In the genomic region with DNA sequence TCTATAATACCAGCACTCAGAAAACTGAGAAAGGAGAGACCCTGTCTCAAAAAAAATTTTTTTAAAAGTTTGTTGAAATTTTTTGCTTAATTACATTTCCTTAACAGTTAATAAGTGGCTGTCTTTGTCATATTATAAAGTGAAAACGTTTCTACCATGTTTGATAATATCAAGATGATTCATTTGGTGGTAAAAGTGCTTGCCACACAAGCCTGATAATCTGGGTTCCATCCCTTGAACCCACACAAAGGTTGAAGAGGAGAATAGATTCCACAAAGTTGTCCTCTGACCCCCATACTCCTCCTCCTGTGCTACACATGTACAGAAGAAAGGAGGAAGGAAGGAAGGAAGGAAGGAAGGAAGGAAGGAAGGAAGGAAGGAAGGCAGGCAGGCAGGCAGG, we compare ENCODE assay signal across 21 mouse cellular contexts. TPM values are rescaled to one million over a fixed set of nuclear protein-coding genes. Genes with fewer than 3 reads are reported as not detected.
A peak's percentile ranks its signal among the peaks of the same experiment; 100 is the strongest.
DNase-seq lines count a peak whose midpoint lies in the region; ATAC-seq and TF ChIP-seq lines count a peak whose summit lies in the region.
"Had no signal": no experiment of that assay in that cellular context is flagged by ENCODE, and none has a peak within 500 bp of the region (broad histone marks: within the 10 kb centered on the region; RNA-seq: fewer than 3 reads in every experiment).

No protein-coding gene starts in this region.

- H3K4me2 ChIP-seq in hindbrain, embryonic 11.5 days (replicated peaks; ENCODE audit: low read depth, low read length) = no peak overlapping the region

- H3K27me3 ChIP-seq in MEL (ENCODE audit: control insufficient read depth in 1 of 2, insufficient read depth in 2 of 2, low read length in 2 of 2) = no peaks in the 10 kb centered on the region
- no peaks in the 10 kb centered on the region for H3K27me3 ChIP-seq in hindbrain, embryonic 11.5 days (ENCODE audit: control insufficient read depth, insufficient read depth, low read length)
- H3K27me3 ChIP-seq: CH12.LX, Patski had no signal

- no peak overlapping the region for H3K27ac ChIP-seq in MEL (ENCODE audit: control insufficient read depth, low read depth, low read length)
- H3K27ac ChIP-seq in hindbrain, embryonic 11.5 days (ENCODE audit: low read depth, low read length) = no peak overlapping the region

- peaks cover 8 to 11% of the 10 kb centered on the region in 2 experiments for H3K4me1 ChIP-seq in MEL (ENCODE audit: control insufficient read depth in 1 of 2, insufficient read depth in 2 of 2, low read length in 2 of 2)
- H3K4me1 ChIP-seq in hindbrain, embryonic 11.5 days (replicated peaks; ENCODE audit: control insufficient read depth, insufficient read depth, low read length) = no peaks in the 10 kb centered on the region

- H3K79me2 ChIP-seq in MEL (ENCODE audit: control insufficient read depth, insufficient read depth, low read length, poor library complexity) = peaks cover 35% of the 10 kb centered on the region

- 77% methylated on average over 1 of the region's 1 CpGs for whole genome bisulfite sequencing in hindbrain, embryonic 11.5 days

- H3K4me3 ChIP-seq in MEL (ENCODE audit: control insufficient read depth in 1 of 2, insufficient read depth in 1 of 2, low read depth in 2 of 2, low read length in 2 of 2) = no peak overlapping the region
- H3K4me3 ChIP-seq in hindbrain, embryonic 11.5 days (ENCODE audit: low read depth, low read length) = no peak overlapping the region

- TF ChIP-seq RAD21 in MEL (IDR thresholded peaks at IDR 0.05; ENCODE audit: low read depth, low read length) = no peak

- H3K9me3 ChIP-seq in MEL (replicated peaks; ENCODE audit: insufficient read depth, low read length) = no peaks in the 10 kb centered on the region
- H3K9me3 ChIP-seq in hindbrain, embryonic 11.5 days (ENCODE audit: control insufficient read depth, low read length) = no peaks in the 10 kb centered on the region
- H3K9me3 ChIP-seq: G1E had no signal

- ATAC-seq in frontal cortex, adult (ENCODE audit: low TSS enrichment) = no peak
- no peak for ATAC-seq in hindbrain, embryonic 11.5 days (ENCODE audit: low FRiP score)
- ATAC-seq: activated CD4-positive, CD25-positive, alpha-beta regulatory T cell, adult 4 months; CD4-positive, CD25-positive, alpha-beta regulatory T cell, adult 4 months; Patski had no signal

- TF ChIP-seq CTCF in MEL (IDR thresholded peaks at IDR 0.05 in 2 of 3, conservative IDR thresholded peaks at IDR 0.05 in 1 of 3; ENCODE audit: control insufficient read depth in 1 of 3, insufficient read depth in 1 of 3, low read depth in 2 of 3, low read length in 3 of 3, poor library complexity in 1 of 3, severe bottlenecking in 1 of 3) = no peak

- no peak overlapping the region for H3K9ac ChIP-seq in MEL (ENCODE audit: control insufficient read depth, low read depth, low read length, poor library complexity, severe bottlenecking)
- H3K9ac ChIP-seq in hindbrain, embryonic 11.5 days (ENCODE audit: low read depth, low read length) = no peak overlapping the region

- no peak for TF ChIP-seq POLR2A in MEL (IDR thresholded peaks at IDR 0.05; ENCODE audit: control insufficient read depth in 1 of 2, insufficient read depth in 1 of 2, low read depth in 1 of 2, low read length in 2 of 2, poor library complexity in 1 of 2)

- H3K36me3 ChIP-seq in MEL (ENCODE audit: control insufficient read depth in 1 of 2, insufficient read depth in 2 of 2, low read length in 2 of 2) = peaks cover 21 to 36% of the 10 kb centered on the region in 2 experiments
- no peaks in the 10 kb centered on the region for H3K36me3 ChIP-seq in hindbrain, embryonic 11.5 days (ENCODE audit: control insufficient read depth, insufficient read depth, low read length)

- DNase-seq in 416B (ENCODE audit: low read depth) (peak; percentile 65), MEL (ENCODE audit: low read depth, low spot score) (peak; percentile 46)
- DNase-seq in hindbrain, embryonic 11.5 days (ENCODE audit: low spot score) = no peak
- DNase-seq: adrenal gland, adult 2 months; adrenal gland, adult 8-10 months; adrenal gland, postnatal 10 days; adrenal gland, postnatal 14 days; adrenal gland, postnatal 25 days; adrenal gland, postnatal 36 days; B cell, adult 2 months; cerebellum, adult 11 months; cerebellum, adult 11-12 months; cerebellum, adult 18-20 months; cerebellum, adult 2 months; cerebellum, adult 8-10 months had no signal

- peak; percentile 45 to 69 for TF ChIP-seq EP300 in MEL (IDR thresholded peaks at IDR 0.05; ENCODE audit: low read depth in 1 of 2, low read length in 2 of 2)

TF ChIP-seq in MEL, 35 proteins besides CTCF, POLR2A, EP300 and RAD21:
- TF ChIP-seq POLR2AphosphoS2 (IDR thresholded peaks at IDR 0.05; ENCODE audit: low read length) (no peak), CHD1 (IDR thresholded peaks at IDR 0.05; ENCODE audit: low read depth, low read length) (no peak), RCOR1 (IDR thresholded peaks at IDR 0.05; ENCODE audit: low read depth, low read length) (peak; percentile 51; the same call in 1 of the 2 replicates), ZC3H11A (IDR thresholded peaks at IDR 0.05; ENCODE audit: low read depth, low read length) (no peak), UBTF (IDR thresholded peaks at IDR 0.05; ENCODE audit: borderline replicate concordance, insufficient read depth, low read depth, low read length) (no peak), SIN3A (IDR thresholded peaks at IDR 0.05; ENCODE audit: low read length) (no peak), ZMIZ1 (IDR thresholded peaks at IDR 0.05; ENCODE audit: low read depth, low read length) (no peak), MXI1 (IDR thresholded peaks at IDR 0.05; ENCODE audit: low read depth, low read length) (peak; percentile 18; the same call in 1 of the 2 replicates), MYC (IDR thresholded peaks at IDR 0.05; ENCODE audit: low read depth, low read length) (no peak), TCF12 (IDR thresholded peaks at IDR 0.05; ENCODE audit: low read depth, low read length) (no peak), ETS1 (IDR thresholded peaks at IDR 0.05; ENCODE audit: low read depth, low read length) (0 out of 2 replicates have a peak, but pooled peaks have one; percentile 42), MYB (IDR thresholded peaks at IDR 0.05; ENCODE audit: low read depth, low read length) (0 out of 2 replicates have a peak, but pooled peaks have one; percentile 16), MAX (IDR thresholded peaks at IDR 0.05; ENCODE audit: low read length) (no peak), GATA1 (IDR thresholded peaks at IDR 0.05; ENCODE audit: low read depth, low read length) (peak; percentile 63), USF1 (IDR thresholded peaks at IDR 0.05; ENCODE audit: low read depth, low read length) (no peak), HCFC1 (IDR thresholded peaks at IDR 0.05; ENCODE audit: low read depth, low read length) (no peak), MAFK (IDR thresholded peaks at IDR 0.05; ENCODE audit: borderline replicate concordance, low read depth, low read length) (no peak), ZNF384 (IDR thresholded peaks at IDR 0.05; ENCODE audit: low read depth, low read length) (no peak), MAZ (IDR thresholded peaks at IDR 0.05; ENCODE audit: low read depth, low read length) (no peak), TAL1 (IDR thresholded peaks at IDR 0.05; ENCODE audit: low read length) (no peak), SMC3 (IDR thresholded peaks at IDR 0.05; ENCODE audit: low read depth, low read length) (no peak), TBP (IDR thresholded peaks at IDR 0.05; ENCODE audit: low read depth, low read length) (no peak), ELF1 (IDR thresholded peaks at IDR 0.05; ENCODE audit: low read depth, low read length) (no peak), NRF1 (IDR thresholded peaks at IDR 0.05; ENCODE audit: insufficient read depth, low read depth, low read length, poor library complexity, severe bottlenecking) (no peak), USF2 (IDR thresholded peaks at IDR 0.05; ENCODE audit: borderline replicate concordance in 1 of 2, insufficient read depth in 1 of 2, low read depth in 1 of 2, low read length in 2 of 2) (no peak), NELFE (IDR thresholded peaks at IDR 0.05; ENCODE audit: low read depth, low read length) (no peak), ZKSCAN1 (IDR thresholded peaks at IDR 0.05; ENCODE audit: low read depth, low read length) (no peak), KAT2A (conservative IDR thresholded peaks at IDR 0.05; ENCODE audit: low read depth, low read length) (no peak), JUND (IDR thresholded peaks at IDR 0.05; ENCODE audit: low read depth, low read length) (0 out of 2 replicates have a peak, but pooled peaks have one; percentile 40)

RNA-seq across cellular contexts. Expression of a gene that starts 8.5 kb away (rescaled TPM):
- total RNA-seq in MEL (2012; rRNA removed) = 54.2 and 55.8 TPM in 2 replicates
- polyA plus RNA-seq in MEL (2012; ENCODE audit: insufficient read depth in 1 of 2, insufficient read length in 2 of 2, low read depth in 1 of 2, low replicate concordance in 2 of 2, missing spikeins in 1 of 2) = 100 to 1,000 TPM in 1 of 2 experiments, 10 to 100 TPM in 1; 55.7 to 521 TPM
- polyA plus RNA-seq in hindbrain, embryonic 11.5 days (2014; fragmentation: Nextera tagmentation; extraction: Ambion mirVana) = 113 and 114 TPM in 2 replicates

RNA-seq across cellular contexts. Expression of a gene that starts 23.5 kb away (rescaled TPM):
- 10.1 and 11.5 TPM in 2 replicates for total RNA-seq in MEL (2012; rRNA removed)
- 10 to 100 TPM in 1 of 2 experiments, not detected in 1; 13.5 TPM for polyA plus RNA-seq in MEL (2012; ENCODE audit: insufficient read depth in 1 of 2, insufficient read length in 2 of 2, low read depth in 1 of 2, low replicate concordance in 2 of 2, missing spikeins in 1 of 2)
- 17.5 and 18.1 TPM in 2 replicates for polyA plus RNA-seq in hindbrain, embryonic 11.5 days (2014; fragmentation: Nextera tagmentation; extraction: Ambion mirVana)

RNA-seq across cellular contexts. Expression of a gene that starts 42.2 kb away (rescaled TPM):
- total RNA-seq in MEL (2012; rRNA removed) = 136 and 149 TPM in 2 replicates
- 100 to 1,000 TPM in 1 of 2 experiments, not detected in 1; 133 TPM for polyA plus RNA-seq in MEL (2012; ENCODE audit: insufficient read depth in 1 of 2, insufficient read length in 2 of 2, low read depth in 1 of 2, low replicate concordance in 2 of 2, missing spikeins in 1 of 2)
- polyA plus RNA-seq in hindbrain, embryonic 11.5 days (2014; fragmentation: Nextera tagmentation; extraction: Ambion mirVana) = 0.31 and 0.60 TPM in 2 replicates
- total RNA-seq: CH12.LX, G1E had no signal
- polyA plus RNA-seq: activated CD4-positive, CD25-positive, alpha-beta regulatory T cell, adult 4 months; CD4-positive, CD25-positive, alpha-beta regulatory T cell, adult 4 months had no signal
